Mouse (Mus musculus) forebrain, embryonic 14.5 days (tissue): ENCODE measurements around the gene Hist1h1c. TPM values are rescaled to one million over a fixed set of nuclear protein-coding genes. Genes with fewer than 3 reads are reported as not detected.
A peak's percentile ranks its signal among the peaks of the same experiment; 100 is the strongest.
"Not testable (repeated sequence)": the region's sequence is repeated elsewhere in the genome, so short reads cannot be mapped to it uniquely, and the experiment has no call there.

ENCODE experiments used
- ATAC-seq: fragments of 200-750 bp; cut with Nextera tagmentation; 2 replicates; pipeline ENCODE4 v1.8.0; 2017; ENCODE audit warnings: mild to moderate bottlenecking, moderate library complexity
- DNase-seq: peaks from one replicate; pipeline ENCODE4 v3.0.0-alpha.2; 2015; ENCODE audit warnings: low spot score
- H3K27ac ChIP-seq: fragments of 300-500 bp; sonication (generic); 2 replicates; pipeline ENCODE4 v1.5.1; 2014; ENCODE audit warnings: low read depth, mild to moderate bottlenecking, control low read depth, low read length, moderate library complexity
- H3K27me3 ChIP-seq: fragments of 300-500 bp; sonication (generic); replicated peaks from 2 replicates; pipeline ENCODE4 v1.6.1; 2014; ENCODE audit warnings: low read length, control low read depth, mixed read lengths; ENCODE audit not compliant: control insufficient read depth, insufficient read depth
- H3K36me3 ChIP-seq: fragments of 300-500 bp; sonication (generic); 2 replicates; pipeline ENCODE4 v1.6.1; 2014; ENCODE audit warnings: low read length, control low read depth; ENCODE audit not compliant: control insufficient read depth, insufficient read depth
- H3K4me1 ChIP-seq: fragments of 300-500 bp; sonication (generic); 2 replicates; pipeline ENCODE4 v1.6.1; 2014; ENCODE audit warnings: antibody characterized with exemption, low read length, control low read depth; ENCODE audit not compliant: control insufficient read depth, insufficient read depth
- H3K4me2 ChIP-seq: fragments of 300-500 bp; sonication (generic); 2 replicates; pipeline ENCODE4 v1.6.1; 2014; ENCODE audit warnings: mild to moderate bottlenecking, control low read depth, low read length
- H3K4me3 ChIP-seq: fragments of 300-500 bp; sonication (generic); 2 replicates; pipeline ENCODE4 v1.5.1; 2014; ENCODE audit warnings: low read depth, low read length, control low read depth
- H3K9ac ChIP-seq: fragments of 300-500 bp; sonication (generic); 2 replicates; pipeline ENCODE4 v1.6.1; 2014; ENCODE audit warnings: mild to moderate bottlenecking, low read length, control low read depth, moderate library complexity
- H3K9me3 ChIP-seq: fragments of 300-500 bp; sonication (generic); replicated peaks from 2 replicates; pipeline ENCODE4 v1.6.1; 2016; ENCODE audit warnings: low read length, control low read depth, mixed read lengths; ENCODE audit not compliant: control insufficient read depth
- WGBS: fragments of 180-500 bp; shearing (Covaris S2); extraction: QIAGEN DNeasy Blood & Tissue Kit; methylation state at CpG from one replicate; pipeline ENCODE4 v1.1.7; 2014; 5-methylcytosine and 5-hydroxymethylcytosine counted together
- polyA plus RNA-seq: library from polyadenylated mRNA; unstranded; fragments of >200 nt; fragmentation: Nextera tagmentation; extraction: Ambion mirVana; gene quantifications from 2 replicates; pipeline ENCODE4 v1.2.1, GENCODE M21; 2014

The Hist1h1c gene
- polyA plus RNA-seq, 1 experiment from 2014 or later: 25.2 TPM

- no peaks in the 10 kb centered on the region for H3K36me3 ChIP-seq
- no peak overlapping the region for H3K4me2 ChIP-seq
- H3K4me1 ChIP-seq: peaks cover 11% of the 10 kb centered on the region; the same call in 1 of the 2 replicates
- H3K9ac ChIP-seq: no peak overlapping the region
- 71% methylated on average over 4 of the region's 4 CpGs for WGBS
- H3K4me3 ChIP-seq: no peak overlapping the region
- no peaks in the 10 kb centered on the region for H3K9me3 ChIP-seq
- DNase-seq (no peak), ATAC-seq (no peak)
- no peaks in the 10 kb centered on the region for H3K27me3 ChIP-seq
- no peak overlapping the region for H3K27ac ChIP-seq
Observed at GRCm38 (mm10) chr13:23708654-23709053, 30.0 kb upstream of the Hist1h1c start.

- peaks cover 11% of the 10 kb centered on the region; the same call in 1 of the 2 replicates for H3K4me1 ChIP-seq
- peak overlapping the region; percentile 54 for H3K9ac ChIP-seq
- no peaks in the 10 kb centered on the region for H3K27me3 ChIP-seq
- H3K27ac ChIP-seq: no peak overlapping the region
- H3K4me3 ChIP-seq: peak overlapping the region; percentile 20
- peak overlapping the region; percentile 52 for H3K4me2 ChIP-seq
- 25% methylated on average over 15 of the region's 15 CpGs for WGBS
- ATAC-seq (no peak), DNase-seq (peak; percentile 44)
- H3K36me3 ChIP-seq: no peaks in the 10 kb centered on the region
- H3K9me3 ChIP-seq: no peaks in the 10 kb centered on the region
Observed at GRCm38 (mm10) chr13:23709714-23710373, 28.8 kb upstream of the Hist1h1c start.

GRCm38 (mm10) chr13:23710374-23711089 lies 28.1 kb upstream of the Hist1h1c start, which contains the start of gene Hfe:
TSS of gene Hfe (minus strand) at chr13:23710854.
- Histone ChIP-seq H3K36me3 (no peaks in the 10 kb centered on the region), H3K27ac (no peak within 1 kb of the TSS), H3K27me3 (no peaks in the 10 kb centered on the region), H3K4me1 (peaks cover 11% of the 10 kb centered on the region; the same call in 1 of the 2 replicates), H3K9ac (peak within 1 kb of the TSS; percentile 54), H3K4me2 (peak within 1 kb of the TSS; percentile 52), H3K9me3 (no peaks in the 10 kb centered on the region), H3K4me3 (peak within 1 kb of the TSS; percentile 20)
- ATAC-seq (0 out of 2 replicates have a peak, but pooled peaks have one; percentile 32), DNase-seq (peak; percentile 36)
- 5% methylated on average over 17 of the region's 17 CpGs for WGBS

- H3K9ac ChIP-seq: no peak overlapping the region
- no peak overlapping the region for H3K27ac ChIP-seq
- H3K4me2 ChIP-seq: no peak overlapping the region
- H3K4me1 ChIP-seq: no peaks in the 10 kb centered on the region
- no peak for DNase-seq
- no peak for ATAC-seq
- H3K36me3 ChIP-seq: no peaks in the 10 kb centered on the region
- WGBS: 86% methylated on average over 5 of the region's 5 CpGs
- H3K27me3 ChIP-seq: no peaks in the 10 kb centered on the region
- H3K4me3 ChIP-seq: no peak overlapping the region
- H3K9me3 ChIP-seq: no peaks in the 10 kb centered on the region
Observed at GRCm38 (mm10) chr13:23716261-23717042, 22.2 kb upstream of the Hist1h1c start.

- H3K4me1 ChIP-seq: no peaks in the 10 kb centered on the region
- no peak overlapping the region for H3K27ac ChIP-seq
- no peaks in the 10 kb centered on the region for H3K27me3 ChIP-seq
- 61% methylated on average over 11 of the region's 11 CpGs for WGBS
- H3K4me2 ChIP-seq: no peak overlapping the region
- no peak for ATAC-seq
- no peaks in the 10 kb centered on the region for H3K9me3 ChIP-seq
- H3K36me3 ChIP-seq: no peaks in the 10 kb centered on the region
- H3K9ac ChIP-seq: no peak overlapping the region
- no peak overlapping the region for H3K4me3 ChIP-seq
- DNase-seq: no peak
Observed at GRCm38 (mm10) chr13:23717176-23717575, 21.4 kb upstream of the Hist1h1c start.

- not testable (repeated sequence) for H3K27me3 ChIP-seq, H3K9me3 ChIP-seq, H3K4me1 ChIP-seq, H3K27ac ChIP-seq, H3K9ac ChIP-seq, ATAC-seq, H3K4me3 ChIP-seq, H3K4me2 ChIP-seq, H3K36me3 ChIP-seq, DNase-seq
- WGBS: 16% methylated on average over 2 of the region's 2 CpGs
Observed at GRCm38 (mm10) chr13:23717593-23718245, 20.9 kb upstream of the Hist1h1c start.

GRCm38 (mm10) chr13:23724239-23724638 lies 14.4 kb upstream of the Hist1h1c start:
- Histone ChIP-seq H3K4me3 (no peak overlapping the region), H3K4me1 (no peaks in the 10 kb centered on the region), H3K36me3 (no peaks in the 10 kb centered on the region), H3K27me3 (no peaks in the 10 kb centered on the region), H3K4me2 (no peak overlapping the region), H3K9me3 (no peaks in the 10 kb centered on the region), H3K9ac (no peak overlapping the region), H3K27ac (no peak overlapping the region)
- whole genome bisulfite sequencing: 92% methylated on average over 4 of the region's 4 CpGs
- DNase-seq (no peak), ATAC-seq (no peak)

- H3K27ac ChIP-seq: no peak overlapping the region
- 20% methylated on average over 1 of the region's 1 CpGs for WGBS
- no peaks in the 10 kb centered on the region for H3K36me3 ChIP-seq
- DNase-seq: no peak
- no peaks in the 10 kb centered on the region for H3K9me3 ChIP-seq
- ATAC-seq: no peak
- H3K4me2 ChIP-seq: no peak overlapping the region
- no peaks in the 10 kb centered on the region for H3K27me3 ChIP-seq
- no peak overlapping the region for H3K4me3 ChIP-seq
- no peak overlapping the region for H3K9ac ChIP-seq
- no peaks in the 10 kb centered on the region for H3K4me1 ChIP-seq
Observed at GRCm38 (mm10) chr13:23725213-23725612, 13.4 kb upstream of the Hist1h1c start.
